Mouse (Mus musculus) testis, adult 10 weeks (tissue): ENCODE results near the gene Mtch1. TPM values are rescaled to one million over a fixed set of nuclear protein-coding genes. Genes with fewer than 3 reads are reported as not detected.

Experiments
- polyA plus RNA-seq: library from polyadenylated mRNA; stranded (reverse); fragments of 350-450 nt; fragmentation: Illumina TruSeq; extraction: RNeasy Lipid Tissue Mini Kit (QIAGEN cat#74804); gene quantifications from one replicate; pipeline ENCODE4 v1.2.3, GENCODE M21; 2014; ENCODE audit warnings: low read depth, low replicate concordance

The Mtch1 gene
- 1.7 TPM for polyA plus RNA-seq

DNA sequence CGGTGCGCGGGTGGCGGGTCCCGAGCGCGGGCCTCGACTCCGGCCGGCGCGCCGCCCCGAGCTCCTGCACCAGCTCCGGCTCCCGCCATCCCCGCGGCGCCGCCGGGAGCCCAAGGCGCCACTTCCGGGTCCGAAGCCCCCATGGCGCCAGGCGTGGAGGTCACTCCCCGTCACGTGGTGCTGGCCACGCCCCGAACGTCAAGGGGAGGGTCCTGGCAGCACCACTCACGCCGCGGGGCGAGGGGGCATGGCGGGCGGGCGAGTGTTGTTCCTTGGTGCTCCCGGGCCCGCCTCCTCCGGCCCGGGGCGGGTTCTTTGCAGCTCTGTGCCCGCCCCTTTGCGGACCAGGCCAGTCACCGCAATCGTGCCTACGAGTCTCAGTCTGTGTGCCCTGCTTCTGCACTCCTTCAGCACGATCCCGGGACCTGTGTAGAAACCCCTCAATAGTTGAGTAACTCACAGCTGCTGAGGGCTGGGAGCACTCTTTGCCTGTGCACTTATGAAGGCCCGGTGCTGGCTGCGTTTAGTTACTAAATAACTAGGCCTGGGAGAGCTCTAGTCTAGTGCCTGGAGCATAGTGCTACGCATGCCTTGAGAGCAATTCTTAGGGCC, at the start of gene Mtch1:
Mtch1 (minus strand) TSS at position 290 of the 612 bp plus-strand sequence.

DNA sequence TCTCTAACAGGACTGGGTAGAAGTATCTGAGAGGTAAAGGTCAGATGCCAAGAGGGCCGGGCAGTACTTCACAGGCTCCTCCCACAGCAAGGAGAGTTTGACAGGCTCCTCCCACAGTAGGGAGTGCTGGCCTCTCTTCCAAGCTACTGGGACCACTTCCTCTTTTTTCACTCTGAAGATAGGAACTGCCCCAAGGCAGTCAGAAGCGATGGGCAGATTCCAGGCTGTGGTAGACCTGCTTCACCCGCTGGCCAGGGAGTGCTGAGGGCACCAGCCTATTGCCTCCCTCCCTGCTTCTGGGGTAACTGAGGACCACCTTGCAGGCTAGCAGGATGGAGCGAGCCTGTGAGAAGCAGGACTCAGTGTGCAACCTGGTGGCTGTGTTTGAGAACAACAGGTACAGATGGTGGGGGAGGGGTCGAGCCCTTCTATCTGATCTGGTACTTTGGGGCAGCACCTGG, 13.1 kb upstream of the Mtch1 start, which contains the start of gene Fgd2:
Fgd2 (plus strand) TSS at position 154 of the 461 bp plus-strand sequence.

DNA sequence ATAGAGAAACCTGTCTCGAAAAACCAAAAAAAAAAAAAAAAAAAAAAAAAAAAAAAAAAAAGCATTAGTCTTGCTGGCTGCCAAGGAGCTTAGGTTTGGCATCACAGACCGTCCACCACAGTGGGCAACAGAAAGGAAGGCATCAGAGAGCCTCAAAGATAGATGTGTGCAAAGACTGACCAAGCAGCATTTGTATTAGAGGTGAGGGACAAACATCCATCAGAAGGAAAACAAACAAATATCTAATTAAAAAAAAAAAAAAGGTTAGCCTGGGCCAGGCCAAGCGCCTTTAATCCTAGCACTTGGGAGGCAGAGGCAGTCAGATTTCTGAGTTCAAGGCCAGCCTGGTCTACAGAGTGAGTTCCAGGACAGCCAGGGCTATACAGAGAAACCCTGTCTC, 30.4 kb downstream of the Mtch1 start, which contains the start of gene Pi16:
Pi16 (plus strand) TSS at position 301 of the 400 bp plus-strand sequence.

Other genes with a start within 250 kb of the Mtch1 start
- not detected for gene Rab44, start 233.8 kb downstream of the Mtch1 start, polyA plus RNA-seq
- gene Cpne5, start 109.8 kb downstream of the Mtch1 start, polyA plus RNA-seq = 2.0 TPM
- 9.2 TPM for gene Ppil1, start 83.7 kb downstream of the Mtch1 start, polyA plus RNA-seq
- 37.5 TPM for gene BC004004, start 79.1 kb downstream of the Mtch1 start, polyA plus RNA-seq
- gene Pi16, start 30.3 kb downstream of the Mtch1 start, polyA plus RNA-seq = 0.22 TPM
- gene Fgd2, start 13.0 kb upstream of the Mtch1 start, polyA plus RNA-seq = 2.0 TPM
- gene Pim1, start 142.8 kb upstream of the Mtch1 start, polyA plus RNA-seq = 23.0 TPM
- gene Gm17657, start 201.7 kb upstream of the Mtch1 start, polyA plus RNA-seq = 1.3 TPM
- gene Tbc1d22b, start 201.9 kb upstream of the Mtch1 start, polyA plus RNA-seq = 4.2 TPM
- gene Tmem217, start 204.5 kb upstream of the Mtch1 start, polyA plus RNA-seq = 31.3 TPM